23 mouse cellular contexts compared by ENCODE assay signal in the genomic region with DNA sequence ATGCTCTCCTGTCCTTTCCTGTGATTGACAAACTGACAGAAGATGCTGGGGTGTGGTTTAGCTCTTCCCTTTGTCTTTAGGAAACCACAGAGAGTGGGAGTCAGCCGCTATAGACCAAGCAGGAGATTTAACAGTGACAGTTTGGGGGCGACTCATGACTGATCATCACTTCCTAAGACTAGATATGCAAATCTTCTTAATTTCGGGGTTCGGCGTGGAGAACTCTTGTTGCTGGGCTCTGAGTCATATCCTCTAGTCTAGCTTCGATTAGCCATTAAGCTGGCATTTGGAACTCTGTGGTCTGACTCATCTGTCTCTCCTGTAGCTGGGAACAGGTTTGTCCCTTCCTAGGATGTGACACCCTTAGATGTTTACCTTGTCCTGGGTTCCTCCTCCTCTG.
DNase-seq lines count a peak whose midpoint lies in the region; ATAC-seq and TF ChIP-seq lines count a peak whose summit lies in the region.
"Had no signal": no experiment of that assay in that cellular context is flagged by ENCODE, and none has a peak within 500 bp of the region (broad histone marks: within the 10 kb centered on the region; RNA-seq: fewer than 3 reads in every experiment).

No protein-coding gene starts in this region.

- peak; percentile 35 to 80; a peak in 3 of 4 replicates for TF ChIP-seq EP300 in MEL (IDR thresholded peaks at IDR 0.05; ENCODE audit: low read depth in 1 of 2, low read length in 2 of 2)

- WGBS in intestine, embryonic 14.5 days = 58% methylated on average over 6 of the region's 6 CpGs
- WGBS in intestine, postnatal 0 days = 60% methylated on average over 6 of the region's 6 CpGs
- 83% methylated on average over 6 of the region's 6 CpGs for WGBS in midbrain, embryonic 10.5 days

- ATAC-seq in intestine, embryonic 14.5 days (replicated peaks; ENCODE audit: low FRiP score, low TSS enrichment, low read depth) = no peak
- no peak for ATAC-seq in intestine, postnatal 0 days
- ATAC-seq: activated CD4-positive, CD25-positive, alpha-beta regulatory T cell, adult 4 months; forebrain, embryonic 14.5 days had no signal

- H3K4me2 ChIP-seq in intestine, embryonic 14.5 days (ENCODE audit: low read length) = no peak overlapping the region
- H3K4me2 ChIP-seq in intestine, postnatal 0 days (replicated peaks; ENCODE audit: low read depth) = no peak overlapping the region
- H3K4me2 ChIP-seq: embryonic facial prominence, embryonic 15.5 days; heart, embryonic 12.5 days; hindbrain, embryonic 15.5 days had no signal

- no peak for TF ChIP-seq POLR2A in MEL (IDR thresholded peaks at IDR 0.05; ENCODE audit: control insufficient read depth in 1 of 2, insufficient read depth in 1 of 2, low read depth in 1 of 2, low read length in 2 of 2, poor library complexity in 1 of 2)

- no peak overlapping the region for H3K4me3 ChIP-seq in intestine, embryonic 14.5 days (ENCODE audit: low read depth, low read length)
- no peak overlapping the region for H3K4me3 ChIP-seq in intestine, postnatal 0 days (ENCODE audit: low read depth, low read length)
- H3K4me3 ChIP-seq in MEL (ENCODE audit: control insufficient read depth in 1 of 2, insufficient read depth in 1 of 2, low read depth in 2 of 2, low read length in 2 of 2) = no peak overlapping the region
- no peak overlapping the region for H3K4me3 ChIP-seq in midbrain, embryonic 10.5 days
- H3K4me3 ChIP-seq: embryonic facial prominence, embryonic 15.5 days; erythroblast, embryonic 14.5 days; forebrain, embryonic 10.5 days; heart, adult 2 months; heart, embryonic 12.5 days; hindbrain, embryonic 10.5 days; hindbrain, embryonic 15.5 days had no signal

- DNase-seq in intestine, embryonic 14.5 days (ENCODE audit: low spot score) = peak; percentile 29
- peak; percentile 45 for DNase-seq in right cerebral cortex, adult 18-20 months
- no peak for DNase-seq in right cerebral cortex, postnatal 4 days
- DNase-seq in MEL (ENCODE audit: low read depth, low spot score) = peak; percentile 79
- DNase-seq in brain, adult 2 months (ENCODE audit: low read depth, low spot score) = peak; percentile 83
- DNase-seq in midbrain, embryonic 10.5 days (ENCODE audit: low spot score) = no peak
- no peak for DNase-seq in adrenal gland, adult 8-10 months
- DNase-seq: adrenal gland, postnatal 25 days; cerebellum, adult 11 months; cerebellum, adult 8-10 months; cerebellum, postnatal 14 days; embryo, embryonic 11 days; gastrocnemius, postnatal 10 days; heart, adult 2 months had no signal

- no peaks in the 10 kb centered on the region for H3K79me2 ChIP-seq in MEL (ENCODE audit: control insufficient read depth, insufficient read depth, low read length, poor library complexity)

- H3K27me3 ChIP-seq in intestine, embryonic 14.5 days (replicated peaks; ENCODE audit: control insufficient read depth, insufficient read depth, low read length) = no peaks in the 10 kb centered on the region
- no peaks in the 10 kb centered on the region; the same call in 1 of the 2 replicates for H3K27me3 ChIP-seq in intestine, postnatal 0 days (replicated peaks; ENCODE audit: control insufficient read depth, insufficient read depth, low read length)
- no peaks in the 10 kb centered on the region for H3K27me3 ChIP-seq in MEL (ENCODE audit: control insufficient read depth in 1 of 2, insufficient read depth in 2 of 2, low read length in 2 of 2)
- peaks cover 21% of the 10 kb centered on the region for H3K27me3 ChIP-seq in midbrain, embryonic 10.5 days (ENCODE audit: low read depth, poor library complexity, severe bottlenecking)
- H3K27me3 ChIP-seq: hindbrain, embryonic 15.5 days had no signal

- no peak for TF ChIP-seq CTCF in intestine, postnatal 0 days (IDR thresholded peaks at IDR 0.05; ENCODE audit: low read depth)
- TF ChIP-seq CTCF in MEL (IDR thresholded peaks at IDR 0.05 in 2 of 3, conservative IDR thresholded peaks at IDR 0.05 in 1 of 3; ENCODE audit: control insufficient read depth in 1 of 3, insufficient read depth in 1 of 3, low read depth in 2 of 3, low read length in 3 of 3, poor library complexity in 1 of 3, severe bottlenecking in 1 of 3) = no peak

- no peak overlapping the region for H3K27ac ChIP-seq in intestine, embryonic 14.5 days (ENCODE audit: low read depth)
- no peak overlapping the region for H3K27ac ChIP-seq in intestine, postnatal 0 days (ENCODE audit: low read depth, low read length)
- peak overlapping the region; percentile 75 for H3K27ac ChIP-seq in MEL (ENCODE audit: control insufficient read depth, low read depth, low read length)
- no peak overlapping the region for H3K27ac ChIP-seq in midbrain, embryonic 10.5 days (replicated peaks)
- H3K27ac ChIP-seq: embryonic facial prominence, embryonic 15.5 days; forebrain, embryonic 10.5 days; heart, adult 2 months; hindbrain, embryonic 10.5 days; hindbrain, embryonic 15.5 days had no signal

- TF ChIP-seq RAD21 in MEL (IDR thresholded peaks at IDR 0.05; ENCODE audit: low read depth, low read length) = no peak; the same call in 1 of the 2 replicates

- no peak overlapping the region for H3K9ac ChIP-seq in intestine, embryonic 14.5 days (ENCODE audit: low read length)
- H3K9ac ChIP-seq in intestine, postnatal 0 days (ENCODE audit: low read depth, low read length) = no peak overlapping the region
- H3K9ac ChIP-seq in MEL (ENCODE audit: control insufficient read depth, low read depth, low read length, poor library complexity, severe bottlenecking) = no peak overlapping the region
- H3K9ac ChIP-seq: embryonic facial prominence, embryonic 15.5 days; heart, embryonic 12.5 days; hindbrain, embryonic 15.5 days had no signal

- no peaks in the 10 kb centered on the region for H3K9me3 ChIP-seq in intestine, embryonic 14.5 days (ENCODE audit: control insufficient read depth, low read length)
- no peaks in the 10 kb centered on the region for H3K9me3 ChIP-seq in intestine, postnatal 0 days (ENCODE audit: control insufficient read depth)
- no peaks in the 10 kb centered on the region for H3K9me3 ChIP-seq in MEL (replicated peaks; ENCODE audit: insufficient read depth, low read length)
- no peaks in the 10 kb centered on the region for H3K9me3 ChIP-seq in midbrain, embryonic 10.5 days (replicated peaks)
- H3K9me3 ChIP-seq: embryonic facial prominence, embryonic 15.5 days; forebrain, embryonic 10.5 days; heart, embryonic 12.5 days; hindbrain, embryonic 10.5 days; hindbrain, embryonic 15.5 days had no signal

- H3K36me3 ChIP-seq in intestine, embryonic 14.5 days (ENCODE audit: control insufficient read depth, insufficient read depth, low read length) = no peaks in the 10 kb centered on the region
- H3K36me3 ChIP-seq in intestine, postnatal 0 days (ENCODE audit: control insufficient read depth, insufficient read depth) = no peaks in the 10 kb centered on the region
- H3K36me3 ChIP-seq in MEL (ENCODE audit: control insufficient read depth in 1 of 2, insufficient read depth in 2 of 2, low read length in 2 of 2) = peaks cover 0 to 18% of the 10 kb centered on the region in 2 experiments; a peak in 2 of 4 replicates
- H3K36me3 ChIP-seq in midbrain, embryonic 10.5 days = no peaks in the 10 kb centered on the region
- H3K36me3 ChIP-seq: embryonic facial prominence, embryonic 15.5 days; forebrain, embryonic 10.5 days; heart, embryonic 12.5 days; hindbrain, embryonic 10.5 days; hindbrain, embryonic 15.5 days had no signal

- H3K4me1 ChIP-seq in intestine, embryonic 14.5 days (replicated peaks; ENCODE audit: control insufficient read depth, insufficient read depth, low read length) = no peaks in the 10 kb centered on the region
- no peaks in the 10 kb centered on the region for H3K4me1 ChIP-seq in intestine, postnatal 0 days (replicated peaks; ENCODE audit: control insufficient read depth, insufficient read depth, low read length)
- peaks cover 15 to 29% of the 10 kb centered on the region in 2 experiments for H3K4me1 ChIP-seq in MEL (ENCODE audit: control insufficient read depth in 1 of 2, insufficient read depth in 2 of 2, low read length in 2 of 2)
- peaks cover 11% of the 10 kb centered on the region for H3K4me1 ChIP-seq in midbrain, embryonic 10.5 days

TF ChIP-seq in MEL, 35 proteins besides CTCF, POLR2A, EP300 and RAD21:
- 0 out of 2 replicates have a peak, but pooled peaks have one; percentile 21 for TF ChIP-seq JUND (IDR thresholded peaks at IDR 0.05; ENCODE audit: low read depth, low read length)
- peak; percentile 27; the same call in 1 of the 2 replicates for TF ChIP-seq ETS1 (IDR thresholded peaks at IDR 0.05; ENCODE audit: low read depth, low read length)
- no peak for TF ChIP-seq POLR2AphosphoS2 (IDR thresholded peaks at IDR 0.05; ENCODE audit: low read length)
- TF ChIP-seq MYB (IDR thresholded peaks at IDR 0.05; ENCODE audit: low read depth, low read length) = 0 out of 2 replicates have a peak, but pooled peaks have one; percentile 45
- peak; percentile 40; the same call in 1 of the 2 replicates for TF ChIP-seq GATA1 (IDR thresholded peaks at IDR 0.05; ENCODE audit: low read depth, low read length)
- TF ChIP-seq NELFE (IDR thresholded peaks at IDR 0.05; ENCODE audit: low read depth, low read length) = no peak
- no peak for TF ChIP-seq MAZ (IDR thresholded peaks at IDR 0.05; ENCODE audit: low read depth, low read length)
- no peak for TF ChIP-seq ZC3H11A (IDR thresholded peaks at IDR 0.05; ENCODE audit: low read depth, low read length)
- TF ChIP-seq MEF2A (IDR thresholded peaks at IDR 0.05; ENCODE audit: extremely low read depth, insufficient replicate concordance, low read depth, low read length, poor library complexity, severe bottlenecking) = no peak
- TF ChIP-seq ELF1 (IDR thresholded peaks at IDR 0.05; ENCODE audit: low read depth, low read length) = no peak
- no peak for TF ChIP-seq CHD1 (IDR thresholded peaks at IDR 0.05; ENCODE audit: low read depth, low read length)

Comparison
In these comparisons a context has a peak if more than half of its experiments do, and no peak if none do; other contexts are left out.
1. DNase-seq: peak in intestine, embryonic 14.5 days (single experiment), right cerebral cortex, adult 18-20 months (single experiment), MEL (single experiment) and brain, adult 2 months (single experiment); none in right cerebral cortex, postnatal 4 days (single experiment), midbrain, embryonic 10.5 days (single experiment) and adrenal gland, adult 8-10 months (single experiment).